Mouse (Mus musculus): ENCODE results near the gene Edem1.

GRCm38 (mm10) chr6:108895976-108896375, 67.5 kb downstream of the Edem1 start:
- no peak for TF ChIP-seq CTCF (IDR thresholded peaks at IDR 0.05; ENCODE audit: insufficient read depth, low read depth, low read length)
- TF ChIP-seq POLR2A (IDR thresholded peaks at IDR 0.05; ENCODE audit: insufficient read depth, low read depth, low read length) = no peak

Data from olfactory bulb, adult 2 months (tissue).